Mouse (Mus musculus) heart, embryonic 12.5 days (tissue): ENCODE data around the gene Pcare. TPM values are rescaled to one million over a fixed set of nuclear protein-coding genes. Genes with fewer than 3 reads are reported as not detected.
A peak's percentile ranks its signal among the peaks of the same experiment; 100 is the strongest.

Source experiments
- ATAC-seq: fragments of 200-750 bp; cut with Nextera tagmentation; 2 replicates; pipeline ENCODE4 v1.8.0; 2017; ENCODE audit warnings: moderate TSS enrichment, moderate library complexity; ENCODE audit not compliant: insufficient number of reproducible peaks, low FRiP score
- H3K27ac ChIP-seq: fragments of 300-500 bp; sonication (generic); 2 replicates; pipeline ENCODE4 v1.5.1; 2016; ENCODE audit warnings: mild to moderate bottlenecking, moderate library complexity; ENCODE audit not compliant: poor library complexity, severe bottlenecking
- H3K27me3 ChIP-seq: fragments of 300-500 bp; sonication (generic); replicated peaks from 2 replicates; pipeline ENCODE4 v1.6.1; 2016; ENCODE audit warnings: mild to moderate bottlenecking, moderate library complexity
- H3K36me3 ChIP-seq: fragments of 300-500 bp; sonication (generic); 2 replicates; pipeline ENCODE4 v1.6.1; 2016; ENCODE audit warnings: mild to moderate bottlenecking, moderate library complexity
- H3K4me1 ChIP-seq: fragments of 300-500 bp; sonication (generic); replicated peaks from 2 replicates; pipeline ENCODE4 v1.6.1; 2016; ENCODE audit warnings: mild to moderate bottlenecking
- H3K4me2 ChIP-seq: fragments of 300-500 bp; sonication (generic); 2 replicates; pipeline ENCODE4 v1.6.1; 2016; ENCODE audit warnings: mild to moderate bottlenecking, moderate library complexity
- H3K4me3 ChIP-seq: fragments of 300-500 bp; sonication (generic); 2 replicates; pipeline ENCODE4 v1.5.1; 2016; ENCODE audit warnings: mild to moderate bottlenecking
- H3K9ac ChIP-seq: fragments of 300-500 bp; sonication (generic); 2 replicates; pipeline ENCODE4 v1.6.1; 2016; ENCODE audit warnings: mild to moderate bottlenecking, moderate library complexity
- H3K9me3 ChIP-seq: fragments of 300-500 bp; sonication (generic); replicated peaks from 2 replicates; pipeline ENCODE4 v1.6.1; 2016; ENCODE audit warnings: mild to moderate bottlenecking, moderate library complexity
- WGBS: fragments of 180-500 bp; shearing (Covaris S2); methylation state at CpG from one replicate; pipeline ENCODE4 v1.1.7; 2016; 5-methylcytosine and 5-hydroxymethylcytosine counted together
- polyA plus RNA-seq: library from polyadenylated mRNA; unstranded; fragments of >200 nt; fragmentation: Nextera tagmentation; extraction: Ambion mirVana; gene quantifications from 2 replicates; pipeline ENCODE4 v1.2.1, GENCODE M21; 2016

Gene Pcare
- polyA plus RNA-seq: not detected in 2 replicates

- no peaks in the 10 kb centered on the region for H3K9me3 ChIP-seq
- no peak for ATAC-seq
- H3K4me1 ChIP-seq: 0 out of 2 replicates have a peak, but pooled peaks cover 1% of the 10 kb centered on the region
- H3K4me2 ChIP-seq: no peak within 1 kb of the TSS
- H3K36me3 ChIP-seq: no peaks in the 10 kb centered on the region
- WGBS: 76% methylated on average over 10 of the region's 10 CpGs
- no peak within 1 kb of the TSS for H3K4me3 ChIP-seq
- no peak within 1 kb of the TSS for H3K27ac ChIP-seq
- H3K9ac ChIP-seq: no peak within 1 kb of the TSS
- no peaks in the 10 kb centered on the region; the same call in 1 of the 2 replicates for H3K27me3 ChIP-seq
Measured at GRCm38 (mm10) chr17:71752831-71753230, at the start of gene Pcare. Pcare (minus strand) TSS chr17:71752894.

GRCm38 (mm10) chr17:71795521-71796205, 43.0 kb upstream of the Pcare start:
- no peaks in the 10 kb centered on the region for H3K27me3 ChIP-seq
- no peak overlapping the region for H3K4me2 ChIP-seq
- WGBS: 65% methylated on average over 15 of the region's 15 CpGs
- H3K4me1 ChIP-seq: no peaks in the 10 kb centered on the region
- no peak for ATAC-seq
- peak overlapping the region; percentile 39; the same call in 1 of the 2 replicates for H3K27ac ChIP-seq
- no peak overlapping the region for H3K9ac ChIP-seq
- H3K4me3 ChIP-seq: no peak overlapping the region
- peaks cover 50% of the 10 kb centered on the region for H3K36me3 ChIP-seq
- H3K9me3 ChIP-seq: peaks cover 4% of the 10 kb centered on the region; the same call in 1 of the 2 replicates

GRCm38 (mm10) chr17:71791622-71792021, 38.9 kb upstream of the Pcare start:
- no peaks in the 10 kb centered on the region for H3K27me3 ChIP-seq
- H3K4me2 ChIP-seq: no peak overlapping the region
- no peak for ATAC-seq
- no peak overlapping the region for H3K4me3 ChIP-seq
- H3K4me1 ChIP-seq: no peaks in the 10 kb centered on the region
- H3K9ac ChIP-seq: no peak overlapping the region
- peaks cover 50% of the 10 kb centered on the region for H3K36me3 ChIP-seq
- H3K9me3 ChIP-seq: peaks cover 8% of the 10 kb centered on the region
- H3K27ac ChIP-seq: no peak overlapping the region
- 58% methylated on average over 4 of the region's 4 CpGs for WGBS

- H3K9me3 ChIP-seq: peaks cover 8% of the 10 kb centered on the region
- H3K9ac ChIP-seq: no peak overlapping the region
- WGBS: 88% methylated on average over 4 of the region's 4 CpGs
- H3K4me2 ChIP-seq: no peak overlapping the region
- H3K4me3 ChIP-seq: no peak overlapping the region
- H3K27me3 ChIP-seq: no peaks in the 10 kb centered on the region
- H3K36me3 ChIP-seq: peaks cover 47% of the 10 kb centered on the region
- H3K4me1 ChIP-seq: no peaks in the 10 kb centered on the region
- 0 out of 2 replicates have a peak overlapping the region, but pooled peaks have one; percentile 3 for H3K27ac ChIP-seq
- ATAC-seq: no peak
Measured at GRCm38 (mm10) chr17:71791109-71791508, 38.4 kb upstream of the Pcare start.

GRCm38 (mm10) chr17:71786456-71786855, 33.8 kb upstream of the Pcare start:
- Histone ChIP-seq H3K4me1 (peaks cover 11% of the 10 kb centered on the region), H3K27ac (no peak overlapping the region), H3K9ac (no peak overlapping the region), H3K36me3 (peaks cover 13% of the 10 kb centered on the region; the same call in 1 of the 2 replicates), H3K27me3 (peaks cover 8% of the 10 kb centered on the region; the same call in 1 of the 2 replicates), H3K4me3 (no peak overlapping the region), H3K4me2 (no peak overlapping the region), H3K9me3 (peaks cover 4% of the 10 kb centered on the region; the same call in 1 of the 2 replicates)
- ATAC-seq: no peak

GRCm38 (mm10) chr17:71783366-71783735, 30.7 kb upstream of the Pcare start:
- peak overlapping the region; percentile 72 for H3K27ac ChIP-seq
- WGBS: 16% methylated on average over 10 of the region's 10 CpGs

GRCm38 (mm10) chr17:71782699-71783365, 30.1 kb upstream of the Pcare start:
- Histone ChIP-seq H3K9me3 (peaks cover 4% of the 10 kb centered on the region; the same call in 1 of the 2 replicates), H3K4me3 (peak overlapping the region; percentile 73), H3K36me3 (no peaks in the 10 kb centered on the region), H3K4me1 (peaks cover 11% of the 10 kb centered on the region), H3K9ac (peak overlapping the region; percentile 88), H3K27ac (peak overlapping the region; percentile 72), H3K27me3 (peaks cover 14% of the 10 kb centered on the region; the same call in 1 of the 2 replicates), H3K4me2 (peak overlapping the region; percentile 69)
- peak; percentile 67 for ATAC-seq
- 2% methylated on average over 59 of the region's 59 CpGs for whole genome bisulfite sequencing

More at GRCm38 (mm10) chr17:71783366-71783735, 30.7 kb upstream of the Pcare start:
- Histone ChIP-seq H3K4me3 (peak overlapping the region; percentile 73), H3K9ac (peak overlapping the region; percentile 88), H3K9me3 (peaks cover 5% of the 10 kb centered on the region), H3K4me1 (peaks cover 11% of the 10 kb centered on the region), H3K4me2 (peak overlapping the region; percentile 69), H3K27me3 (peaks cover 14% of the 10 kb centered on the region; the same call in 1 of the 2 replicates), H3K36me3 (0 out of 2 replicates have a peak, but pooled peaks cover 1% of the 10 kb centered on the region)
- no peak for ATAC-seq

- H3K27ac ChIP-seq: peak overlapping the region; percentile 72
- peak overlapping the region; percentile 69 for H3K4me2 ChIP-seq
- under 1% methylated on average over 29 of the region's 29 CpGs for WGBS
Measured at GRCm38 (mm10) chr17:71782242-71782698, 29.6 kb upstream of the Pcare start.

GRCm38 (mm10) chr17:71780945-71781344, 28.3 kb upstream of the Pcare start:
- H3K27me3 ChIP-seq: peaks cover 14% of the 10 kb centered on the region; the same call in 1 of the 2 replicates
- H3K27ac ChIP-seq: no peak overlapping the region
- H3K9me3 ChIP-seq: peaks cover 4% of the 10 kb centered on the region; the same call in 1 of the 2 replicates
- no peak overlapping the region for H3K9ac ChIP-seq
- no peak overlapping the region for H3K4me2 ChIP-seq
- no peak for ATAC-seq
- H3K4me1 ChIP-seq: peaks cover 11% of the 10 kb centered on the region
- 69% methylated on average over 4 of the region's 4 CpGs for WGBS
- no peak overlapping the region for H3K4me3 ChIP-seq
- no peaks in the 10 kb centered on the region for H3K36me3 ChIP-seq

More at GRCm38 (mm10) chr17:71782242-71782698, 29.6 kb upstream of the Pcare start:
- Histone ChIP-seq H3K27me3 (peaks cover 14% of the 10 kb centered on the region; the same call in 1 of the 2 replicates), H3K9ac (peak overlapping the region; percentile 88), H3K9me3 (peaks cover 4% of the 10 kb centered on the region; the same call in 1 of the 2 replicates), H3K4me3 (peak overlapping the region; percentile 73), H3K4me1 (peaks cover 11% of the 10 kb centered on the region), H3K36me3 (no peaks in the 10 kb centered on the region)
- ATAC-seq: peak; percentile 81

GRCm38 (mm10) chr17:71780490-71780889, 27.8 kb upstream of the Pcare start:
- Histone ChIP-seq H3K4me1 (peaks cover 11% of the 10 kb centered on the region), H3K36me3 (no peaks in the 10 kb centered on the region), H3K27ac (no peak overlapping the region), H3K4me3 (no peak overlapping the region), H3K4me2 (no peak overlapping the region), H3K27me3 (peaks cover 14% of the 10 kb centered on the region; the same call in 1 of the 2 replicates), H3K9ac (no peak overlapping the region), H3K9me3 (peaks cover 4% of the 10 kb centered on the region; the same call in 1 of the 2 replicates)
- no peak for ATAC-seq
- WGBS: 93% methylated on average over 2 of the region's 2 CpGs

GRCm38 (mm10) chr17:71778696-71779095, 26.0 kb upstream of the Pcare start:
- Histone ChIP-seq H3K9ac (no peak overlapping the region), H3K4me1 (0 out of 2 replicates have a peak, but pooled peaks cover 3% of the 10 kb centered on the region), H3K27me3 (peaks cover 14% of the 10 kb centered on the region; the same call in 1 of the 2 replicates), H3K36me3 (no peaks in the 10 kb centered on the region), H3K9me3 (peaks cover 4% of the 10 kb centered on the region; the same call in 1 of the 2 replicates), H3K4me2 (no peak overlapping the region), H3K4me3 (no peak overlapping the region), H3K27ac (no peak overlapping the region)
- whole genome bisulfite sequencing: 70% methylated on average over 3 of the region's 3 CpGs
- ATAC-seq: no peak
